Mouse (Mus musculus): ENCODE data around the gene Arnt2. TPM values are rescaled to one million over a fixed set of nuclear protein-coding genes. Genes with fewer than 3 reads are reported as not detected.

The Arnt2 gene
- polyA plus RNA-seq, 1 experiment from 2014 or later, result 3.8 TPM

- no peak for ATAC-seq
- H3K4me1 ChIP-seq (replicated peaks), result no peaks in the 10 kb centered on the region
Measured at GRCm38 (mm10) chr7:84386472-84386871, 23.5 kb downstream of the Arnt2 start.

GRCm38 (mm10) chr7:84384778-84385177, 25.2 kb downstream of the Arnt2 start:
- Histone ChIP-seq H3K27ac (no peak overlapping the region), H3K4me1 (replicated peaks) (no peaks in the 10 kb centered on the region), H3K9ac (no peak overlapping the region), H3K27me3 (replicated peaks) (no peaks in the 10 kb centered on the region), H3K9me3 (no peaks in the 10 kb centered on the region), H3K4me2 (replicated peaks) (no peak overlapping the region), H3K4me3 (replicated peaks) (no peak overlapping the region), H3K36me3 (no peaks in the 10 kb centered on the region)
- 82% methylated on average over 4 of the region's 4 CpGs for WGBS
- ATAC-seq, result no peak

More at GRCm38 (mm10) chr7:84386472-84386871, 23.5 kb downstream of the Arnt2 start:
- Histone ChIP-seq H3K27me3 (replicated peaks) (no peaks in the 10 kb centered on the region), H3K9me3 (no peaks in the 10 kb centered on the region), H3K27ac (no peak overlapping the region), H3K9ac (no peak overlapping the region), H3K36me3 (no peaks in the 10 kb centered on the region), H3K4me2 (replicated peaks) (no peak overlapping the region), H3K4me3 (replicated peaks) (no peak overlapping the region)
- WGBS, result 63% methylated on average over 1 of the region's 1 CpGs

GRCm38 (mm10) chr7:84384086-84384485, 25.9 kb downstream of the Arnt2 start:
- Histone ChIP-seq H3K4me1 (replicated peaks) (no peaks in the 10 kb centered on the region), H3K27me3 (replicated peaks) (no peaks in the 10 kb centered on the region), H3K9ac (no peak overlapping the region), H3K4me3 (replicated peaks) (no peak overlapping the region), H3K36me3 (no peaks in the 10 kb centered on the region), H3K9me3 (no peaks in the 10 kb centered on the region), H3K4me2 (replicated peaks) (no peak overlapping the region), H3K27ac (no peak overlapping the region)
- WGBS, result 95% methylated on average over 7 of the region's 7 CpGs
- ATAC-seq, result no peak

GRCm38 (mm10) chr7:84382346-84382745, 27.6 kb downstream of the Arnt2 start:
- ATAC-seq, result no peak
- Histone ChIP-seq H3K9me3 (no peaks in the 10 kb centered on the region), H3K4me1 (replicated peaks) (no peaks in the 10 kb centered on the region), H3K27me3 (replicated peaks) (no peaks in the 10 kb centered on the region), H3K27ac (no peak overlapping the region), H3K36me3 (no peaks in the 10 kb centered on the region), H3K9ac (no peak overlapping the region), H3K4me3 (replicated peaks) (no peak overlapping the region), H3K4me2 (replicated peaks) (no peak overlapping the region)
- 80% methylated on average over 3 of the region's 3 CpGs for WGBS

- H3K9me3 ChIP-seq, result no peaks in the 10 kb centered on the region
Measured at GRCm38 (mm10) chr7:84380810-84381209, 29.2 kb downstream of the Arnt2 start.

GRCm38 (mm10) chr7:84377330-84377729, 32.6 kb downstream of the Arnt2 start:
- Histone ChIP-seq H3K4me2 (replicated peaks) (no peak overlapping the region; the same call in 1 of the 2 replicates), H3K9me3 (no peaks in the 10 kb centered on the region), H3K27ac (no peak overlapping the region), H3K4me3 (replicated peaks) (no peak overlapping the region), H3K4me1 (replicated peaks) (no peaks in the 10 kb centered on the region; the same call in 1 of the 2 replicates), H3K27me3 (replicated peaks) (no peaks in the 10 kb centered on the region), H3K36me3 (no peaks in the 10 kb centered on the region), H3K9ac (no peak overlapping the region)
- no peak for ATAC-seq
- 52% methylated on average over 5 of the region's 5 CpGs for WGBS

More at GRCm38 (mm10) chr7:84380810-84381209, 29.2 kb downstream of the Arnt2 start:
- no peaks in the 10 kb centered on the region for H3K4me1 ChIP-seq (replicated peaks)
- no peak overlapping the region for H3K4me3 ChIP-seq (replicated peaks)
- H3K27me3 ChIP-seq (replicated peaks), result no peaks in the 10 kb centered on the region
- H3K27ac ChIP-seq, result no peak overlapping the region
- no peak overlapping the region for H3K4me2 ChIP-seq (replicated peaks)
- no peaks in the 10 kb centered on the region for H3K36me3 ChIP-seq
- ATAC-seq, result no peak
- no peak overlapping the region for H3K9ac ChIP-seq

- Histone ChIP-seq H3K27ac (no peak overlapping the region), H3K4me3 (replicated peaks) (no peak overlapping the region), H3K4me2 (replicated peaks) (no peak overlapping the region), H3K9ac (no peak overlapping the region), H3K27me3 (replicated peaks) (no peaks in the 10 kb centered on the region), H3K4me1 (replicated peaks) (no peaks in the 10 kb centered on the region; the same call in 1 of the 2 replicates), H3K9me3 (no peaks in the 10 kb centered on the region), H3K36me3 (no peaks in the 10 kb centered on the region)
- no peak for ATAC-seq
- WGBS, result 76% methylated on average over 4 of the region's 4 CpGs
Measured at GRCm38 (mm10) chr7:84373691-84374090, 36.3 kb downstream of the Arnt2 start.

- 87% methylated on average over 1 of the region's 1 CpGs for WGBS
- H3K27me3 ChIP-seq (replicated peaks), result no peaks in the 10 kb centered on the region
- no peak overlapping the region for H3K4me2 ChIP-seq (replicated peaks)
- H3K9me3 ChIP-seq, result no peaks in the 10 kb centered on the region
- no peak for ATAC-seq
- H3K27ac ChIP-seq, result no peak overlapping the region
- no peak overlapping the region for H3K4me3 ChIP-seq (replicated peaks)
- no peaks in the 10 kb centered on the region; the same call in 1 of the 2 replicates for H3K4me1 ChIP-seq (replicated peaks)
- H3K9ac ChIP-seq, result no peak overlapping the region
- H3K36me3 ChIP-seq, result no peaks in the 10 kb centered on the region
Measured at GRCm38 (mm10) chr7:84372871-84373270, 37.1 kb downstream of the Arnt2 start.

- H3K4me1 ChIP-seq (replicated peaks), result no peaks in the 10 kb centered on the region; the same call in 1 of the 2 replicates
- H3K9me3 ChIP-seq, result no peaks in the 10 kb centered on the region
- no peaks in the 10 kb centered on the region for H3K36me3 ChIP-seq
- no peak overlapping the region for H3K4me2 ChIP-seq (replicated peaks)
- H3K27me3 ChIP-seq (replicated peaks), result no peaks in the 10 kb centered on the region
- no peak overlapping the region for H3K9ac ChIP-seq
- no peak overlapping the region for H3K27ac ChIP-seq
- no peak for ATAC-seq
- 57% methylated on average over 7 of the region's 7 CpGs for WGBS
- H3K4me3 ChIP-seq (replicated peaks), result no peak overlapping the region
Measured at GRCm38 (mm10) chr7:84372280-84372679, 37.7 kb downstream of the Arnt2 start.

- Histone ChIP-seq H3K4me2 (replicated peaks) (no peak overlapping the region), H3K27ac (no peak overlapping the region), H3K4me3 (replicated peaks) (no peak overlapping the region), H3K9ac (no peak overlapping the region), H3K27me3 (replicated peaks) (no peaks in the 10 kb centered on the region), H3K36me3 (no peaks in the 10 kb centered on the region), H3K4me1 (replicated peaks) (no peaks in the 10 kb centered on the region; the same call in 1 of the 2 replicates), H3K9me3 (no peaks in the 10 kb centered on the region)
- ATAC-seq, result no peak
- WGBS, result 87% methylated on average over 6 of the region's 6 CpGs
Measured at GRCm38 (mm10) chr7:84370911-84371592, 38.9 kb downstream of the Arnt2 start.

GRCm38 (mm10) chr7:84366251-84366650, 43.7 kb downstream of the Arnt2 start:
- no peaks in the 10 kb centered on the region for H3K36me3 ChIP-seq
- H3K27ac ChIP-seq, result no peak overlapping the region
- H3K27me3 ChIP-seq (replicated peaks), result no peaks in the 10 kb centered on the region
- no peaks in the 10 kb centered on the region for H3K9me3 ChIP-seq
- no peak for ATAC-seq
- H3K9ac ChIP-seq, result no peak overlapping the region
- no peak overlapping the region for H3K4me3 ChIP-seq (replicated peaks)
- H3K4me2 ChIP-seq (replicated peaks), result no peak overlapping the region
- H3K4me1 ChIP-seq (replicated peaks), result no peaks in the 10 kb centered on the region
- 55% methylated on average over 4 of the region's 4 CpGs for WGBS

- H3K27ac ChIP-seq, result no peak overlapping the region
- WGBS, result 33% methylated on average over 2 of the region's 2 CpGs
Measured at GRCm38 (mm10) chr7:84362711-84363110, 47.3 kb downstream of the Arnt2 start.

GRCm38 (mm10) chr7:84361086-84361684, 48.8 kb downstream of the Arnt2 start:
- WGBS, result 79% methylated on average over 10 of the region's 10 CpGs
- Histone ChIP-seq H3K9ac (no peak overlapping the region), H3K36me3 (no peaks in the 10 kb centered on the region), H3K9me3 (no peaks in the 10 kb centered on the region), H3K4me1 (replicated peaks) (no peaks in the 10 kb centered on the region), H3K27me3 (replicated peaks) (no peaks in the 10 kb centered on the region), H3K4me3 (replicated peaks) (no peak overlapping the region), H3K27ac (no peak overlapping the region), H3K4me2 (replicated peaks) (no peak overlapping the region)
- no peak for ATAC-seq

More at GRCm38 (mm10) chr7:84362711-84363110, 47.3 kb downstream of the Arnt2 start:
- Histone ChIP-seq H3K36me3 (no peaks in the 10 kb centered on the region), H3K27me3 (replicated peaks) (no peaks in the 10 kb centered on the region), H3K4me2 (replicated peaks) (no peak overlapping the region), H3K4me3 (replicated peaks) (no peak overlapping the region), H3K9me3 (no peaks in the 10 kb centered on the region), H3K9ac (no peak overlapping the region), H3K4me1 (replicated peaks) (no peaks in the 10 kb centered on the region)
- no peak for ATAC-seq

Data from intestine, embryonic 15.5 days (tissue).